Mouse (Mus musculus) kidney, embryonic 16.5 days (tissue): ENCODE measurements around the gene Olfr139. TPM values are rescaled to one million over a fixed set of nuclear protein-coding genes. Genes with fewer than 3 reads are reported as not detected.

ENCODE experiments used
- ATAC-seq: fragments of 200-750 bp; cut with Nextera tagmentation; 2 replicates; pipeline ENCODE4 v1.8.0; 2017; ENCODE audit warnings: moderate TSS enrichment; ENCODE audit not compliant: low FRiP score, low TSS enrichment
- H3K27ac ChIP-seq: fragments of 300-500 bp; sonication (generic); 2 replicates; pipeline ENCODE4 v1.5.1; 2014; ENCODE audit warnings: low read length
- H3K27me3 ChIP-seq: fragments of 300-500 bp; sonication (generic); 2 replicates; pipeline ENCODE4 v1.6.1; 2014; ENCODE audit warnings: low read length, control low read depth, mixed read lengths; ENCODE audit not compliant: insufficient read depth
- H3K36me3 ChIP-seq: fragments of 300-500 bp; sonication (generic); 2 replicates; pipeline ENCODE4 v1.6.1; 2014; ENCODE audit warnings: low read length, control low read depth, mixed read lengths; ENCODE audit not compliant: insufficient read depth
- H3K4me1 ChIP-seq: fragments of 300-500 bp; sonication (generic); 2 replicates; pipeline ENCODE4 v1.6.1; 2014; ENCODE audit warnings: low read length, control low read depth, mixed read lengths; ENCODE audit not compliant: insufficient read depth
- H3K4me2 ChIP-seq: fragments of 300-500 bp; sonication (generic); replicated peaks from 2 replicates; pipeline ENCODE4 v1.6.1; 2014; ENCODE audit warnings: low read depth, low read length
- H3K4me3 ChIP-seq: fragments of 300-500 bp; sonication (generic); 2 replicates; pipeline ENCODE4 v1.5.1; 2014; ENCODE audit warnings: mild to moderate bottlenecking, low read length
- H3K9ac ChIP-seq: fragments of 300-500 bp; sonication (generic); replicated peaks from 2 replicates; pipeline ENCODE4 v1.6.1; 2014; ENCODE audit warnings: low read length
- H3K9me3 ChIP-seq: fragments of 300-500 bp; sonication (generic); 2 replicates; pipeline ENCODE4 v1.6.1; 2016; ENCODE audit warnings: low read length, control low read depth
- WGBS: fragments of 180-500 bp; shearing (Covaris S2); extraction: QIAGEN DNeasy Blood & Tissue Kit; methylation state at CpG from one replicate; pipeline ENCODE4 v1.1.7; 2014; 5-methylcytosine and 5-hydroxymethylcytosine counted together
- polyA plus RNA-seq: library from polyadenylated mRNA; unstranded; fragments of >200 nt; fragmentation: Nextera tagmentation; extraction: Ambion mirVana; gene quantifications from 2 replicates; pipeline ENCODE4 v1.2.1, GENCODE M21; 2015

The Olfr139 gene
- polyA plus RNA-seq = not detected in 2 replicates

DNA sequence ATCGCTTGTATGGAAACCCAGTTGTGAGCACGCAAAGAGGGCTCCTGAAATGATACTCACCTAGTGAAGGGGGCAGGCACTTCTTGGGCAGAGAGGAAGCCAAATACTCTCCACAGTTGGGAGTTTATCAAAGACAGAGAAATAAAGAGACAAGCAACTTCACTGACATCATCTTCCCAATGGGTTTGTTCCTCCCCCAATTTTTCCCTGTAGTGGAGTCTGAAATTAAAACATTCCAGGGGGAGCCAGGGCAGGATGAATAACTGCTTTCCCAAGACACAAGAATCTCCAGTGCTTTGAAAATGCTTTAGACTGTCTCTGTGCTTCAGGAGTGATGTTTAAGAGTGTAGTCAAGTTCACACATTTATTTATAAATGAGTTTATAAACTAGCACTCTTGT is at the start of gene Olfr139, which contains the start of gene Olfr399:
Gene Olfr139, minus strand, starts transcription at position 101 of the 400 bp plus-strand sequence.
Gene Olfr399, minus strand, starts transcription at position 165 of the 400 bp plus-strand sequence.
- H3K36me3 ChIP-seq = no peaks in the 10 kb centered on the region
- no peaks in the 10 kb centered on the region for H3K27me3 ChIP-seq
- no peak within 1 kb of the TSS for H3K27ac ChIP-seq
- 81% methylated on average over 2 of the region's 2 CpGs for WGBS
- H3K4me1 ChIP-seq = no peaks in the 10 kb centered on the region
- H3K9me3 ChIP-seq = no peaks in the 10 kb centered on the region
- ATAC-seq = no peak
- H3K9ac ChIP-seq = no peak within 1 kb of the TSS
- H3K4me3 ChIP-seq = no peak within 1 kb of the TSS
- no peak within 1 kb of the TSS for H3K4me2 ChIP-seq

GRCm38 (mm10) chr11:74105066-74105465 is 48.7 kb upstream of the Olfr139 start:
- H3K9ac ChIP-seq = no peak overlapping the region
- no peak for ATAC-seq
- H3K27me3 ChIP-seq = no peaks in the 10 kb centered on the region
- H3K4me2 ChIP-seq = no peak overlapping the region
- H3K9me3 ChIP-seq = peaks cover under 1% of the 10 kb centered on the region; the same call in 1 of the 2 replicates
- 34% methylated on average over 5 of the region's 5 CpGs for WGBS
- H3K4me1 ChIP-seq = no peaks in the 10 kb centered on the region
- H3K27ac ChIP-seq = no peak overlapping the region
- H3K36me3 ChIP-seq = no peaks in the 10 kb centered on the region
- H3K4me3 ChIP-seq = no peak overlapping the region

- H3K9ac ChIP-seq = no peak overlapping the region
- no peaks in the 10 kb centered on the region for H3K4me1 ChIP-seq
- no peak overlapping the region for H3K4me2 ChIP-seq
- ATAC-seq = no peak
- H3K27me3 ChIP-seq = no peaks in the 10 kb centered on the region
- no peaks in the 10 kb centered on the region for H3K36me3 ChIP-seq
- WGBS = 54% methylated on average over 2 of the region's 2 CpGs
- H3K9me3 ChIP-seq = no peaks in the 10 kb centered on the region
- H3K27ac ChIP-seq = no peak overlapping the region
- H3K4me3 ChIP-seq = no peak overlapping the region
These were observed 45.2 kb upstream of the Olfr139 start for GRCm38 (mm10) chr11:74101507-74101906.

- no peaks in the 10 kb centered on the region for H3K4me1 ChIP-seq
- H3K4me2 ChIP-seq = no peak overlapping the region
- no peak overlapping the region for H3K9ac ChIP-seq
- H3K27me3 ChIP-seq = no peaks in the 10 kb centered on the region
- H3K4me3 ChIP-seq = no peak overlapping the region
- no peaks in the 10 kb centered on the region for H3K36me3 ChIP-seq
- 67% methylated on average over 2 of the region's 2 CpGs for WGBS
- ATAC-seq = no peak
- no peak overlapping the region for H3K27ac ChIP-seq
- H3K9me3 ChIP-seq = no peaks in the 10 kb centered on the region
These were observed 44.4 kb upstream of the Olfr139 start for GRCm38 (mm10) chr11:74100724-74101123.

DNA sequence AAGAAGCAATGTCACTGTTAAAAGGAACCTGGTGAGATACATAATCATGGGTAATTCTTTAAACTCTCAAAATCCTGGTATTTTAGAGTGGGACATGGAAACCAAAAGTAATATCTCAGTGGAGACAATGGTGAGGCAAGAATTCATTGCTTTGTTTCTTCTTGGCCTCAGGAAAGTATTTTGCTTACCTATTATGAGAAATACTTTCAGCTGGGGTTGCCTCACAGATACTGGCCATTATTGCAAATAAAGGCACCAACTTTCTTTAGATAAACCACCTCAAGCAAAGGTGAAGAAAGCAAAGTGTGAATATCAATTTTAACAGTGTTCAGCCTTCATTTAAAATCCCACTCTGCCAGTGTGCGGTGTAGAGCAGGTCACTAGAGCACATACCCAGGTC is 13.3 kb upstream of the Olfr139 start, which contains the start of gene Zfp616:
Gene Zfp616, plus strand, starts transcription at position 301 of the 400 bp plus-strand sequence.
- no peak within 1 kb of the TSS for H3K27ac ChIP-seq
- H3K9ac ChIP-seq = no peak within 1 kb of the TSS

GRCm38 (mm10) chr11:74051347-74051746 is 5.0 kb downstream of the Olfr139 start:
- no peak overlapping the region for H3K4me3 ChIP-seq
- no peaks in the 10 kb centered on the region for H3K36me3 ChIP-seq
- no peaks in the 10 kb centered on the region for H3K4me1 ChIP-seq
- no peaks in the 10 kb centered on the region for H3K27me3 ChIP-seq
- no peak overlapping the region for H3K27ac ChIP-seq
- H3K9me3 ChIP-seq = no peaks in the 10 kb centered on the region
- 73% methylated on average over 3 of the region's 3 CpGs for WGBS
- H3K9ac ChIP-seq = no peak overlapping the region
- H3K4me2 ChIP-seq = no peak overlapping the region
- no peak for ATAC-seq

More for the DNA sequence above, 13.3 kb upstream of the Olfr139 start, which contains the start of gene Zfp616:
- Histone ChIP-seq H3K4me3 (no peak within 1 kb of the TSS), H3K4me2 (no peak within 1 kb of the TSS), H3K9me3 (0 out of 2 replicates have a peak, but pooled peaks cover 2% of the 10 kb centered on the region), H3K4me1 (no peaks in the 10 kb centered on the region), H3K27me3 (no peaks in the 10 kb centered on the region), H3K36me3 (no peaks in the 10 kb centered on the region)
- ATAC-seq = no peak
- 84% methylated on average over 1 of the region's 1 CpGs for WGBS

Other genes with a start within 250 kb of the Olfr139 start
- gene Olfr392, start 239.5 kb downstream of the Olfr139 start, polyA plus RNA-seq = not detected in 2 replicates
- gene Olfr393, start 205.1 kb downstream of the Olfr139 start, polyA plus RNA-seq = not detected in 2 replicates
- not detected in 2 replicates for gene Olfr394, start 165.8 kb downstream of the Olfr139 start, polyA plus RNA-seq
- not detected in 2 replicates for gene Olfr395, start 147.3 kb downstream of the Olfr139 start, polyA plus RNA-seq
- gene Olfr23, start 119.9 kb downstream of the Olfr139 start, polyA plus RNA-seq = not detected in 2 replicates
- not detected in 2 replicates for gene Olfr397, start 95.7 kb downstream of the Olfr139 start, polyA plus RNA-seq
- not detected in 2 replicates for gene Olfr398, start 66.1 kb downstream of the Olfr139 start, polyA plus RNA-seq
- gene Olfr399, start 64 bp upstream of the Olfr139 start, polyA plus RNA-seq = not detected in 2 replicates
- 0.19 TPM in 1 of 2 replicates, not detected in the other for gene Zfp616, start 13.4 kb upstream of the Olfr139 start, polyA plus RNA-seq
- gene Olfr401, start 57.2 kb upstream of the Olfr139 start, polyA plus RNA-seq = not detected in 2 replicates
- gene Olfr402, start 97.0 kb upstream of the Olfr139 start, polyA plus RNA-seq = not detected in 2 replicates
- not detected in 2 replicates for gene Olfr403, start 129.7 kb upstream of the Olfr139 start, polyA plus RNA-seq
- gene Olfr43, start 154.8 kb upstream of the Olfr139 start, polyA plus RNA-seq = not detected in 2 replicates
- not detected in 2 replicates for gene Olfr406, start 203.3 kb upstream of the Olfr139 start, polyA plus RNA-seq
- not detected in 2 replicates for gene Olfr59, start 227.2 kb upstream of the Olfr139 start, polyA plus RNA-seq